Mouse (Mus musculus): ENCODE results near the gene 9230112D13Rik. TPM values are rescaled to one million over a fixed set of nuclear protein-coding genes. Genes with fewer than 3 reads are reported as not detected.

9230112D13Rik gene
- polyA plus RNA-seq, 1 experiment from 2014 or later, result not detected

- no peak for DNase-seq (ENCODE audit: low spot score)
- H3K27me3 ChIP-seq (replicated peaks; ENCODE audit: control insufficient read depth, insufficient read depth, low read length), result no peaks in the 10 kb centered on the region; the same call in 1 of the 2 replicates
- H3K4me2 ChIP-seq, result peak overlapping the region; percentile 1; the same call in 1 of the 2 replicates
- no peak overlapping the region for H3K27ac ChIP-seq (ENCODE audit: low read depth, low read length)
- no peaks in the 10 kb centered on the region for H3K9me3 ChIP-seq (ENCODE audit: control insufficient read depth, low read length)
- H3K36me3 ChIP-seq (ENCODE audit: control insufficient read depth, insufficient read depth, low read length), result no peaks in the 10 kb centered on the region
- WGBS, result 31% methylated on average over 4 of the region's 4 CpGs
- peaks cover 7% of the 10 kb centered on the region for H3K4me1 ChIP-seq (replicated peaks; ENCODE audit: control insufficient read depth, insufficient read depth, low read length)
- H3K9ac ChIP-seq (ENCODE audit: low read depth, low read length), result no peak overlapping the region
- H3K4me3 ChIP-seq (ENCODE audit: low read depth, low read length), result no peak overlapping the region
- ATAC-seq (replicated peaks; ENCODE audit: low FRiP score), result no peak
Observed at GRCm38 (mm10) chr14:34500309-34500708, 22.3 kb downstream of the 9230112D13Rik start.

GRCm38 (mm10) chr14:34499664-34500063 lies 22.9 kb downstream of the 9230112D13Rik start:
- 0 out of 2 replicates have a peak, but pooled peaks cover 3% of the 10 kb centered on the region for H3K4me1 ChIP-seq (replicated peaks; ENCODE audit: control insufficient read depth, insufficient read depth, low read length)
- H3K27me3 ChIP-seq (replicated peaks; ENCODE audit: control insufficient read depth, insufficient read depth, low read length), result no peaks in the 10 kb centered on the region
- no peak for DNase-seq (ENCODE audit: low spot score)
- 75% methylated on average over 4 of the region's 4 CpGs for WGBS
- no peak overlapping the region for H3K4me3 ChIP-seq (ENCODE audit: low read depth, low read length)
- H3K9me3 ChIP-seq (ENCODE audit: control insufficient read depth, low read length), result no peaks in the 10 kb centered on the region
- H3K4me2 ChIP-seq, result no peak overlapping the region
- ATAC-seq (replicated peaks; ENCODE audit: low FRiP score), result no peak
- no peak overlapping the region for H3K27ac ChIP-seq (ENCODE audit: low read depth, low read length)
- H3K9ac ChIP-seq (ENCODE audit: low read depth, low read length), result no peak overlapping the region
- H3K36me3 ChIP-seq (ENCODE audit: control insufficient read depth, insufficient read depth, low read length), result no peaks in the 10 kb centered on the region

- no peak overlapping the region; the same call in 1 of the 2 replicates for H3K4me2 ChIP-seq
- no peak overlapping the region for H3K9ac ChIP-seq (ENCODE audit: low read depth, low read length)
- WGBS, result 71% methylated on average over 3 of the region's 3 CpGs
- H3K9me3 ChIP-seq (ENCODE audit: control insufficient read depth, low read length), result no peaks in the 10 kb centered on the region
- ATAC-seq (replicated peaks; ENCODE audit: low FRiP score), result no peak
- H3K27ac ChIP-seq (ENCODE audit: low read depth, low read length), result no peak overlapping the region
- H3K36me3 ChIP-seq (ENCODE audit: control insufficient read depth, insufficient read depth, low read length), result no peaks in the 10 kb centered on the region
- H3K4me3 ChIP-seq (ENCODE audit: low read depth, low read length), result no peak overlapping the region
- no peaks in the 10 kb centered on the region for H3K27me3 ChIP-seq (replicated peaks; ENCODE audit: control insufficient read depth, insufficient read depth, low read length)
- DNase-seq (ENCODE audit: low spot score), result no peak
- 0 out of 2 replicates have a peak, but pooled peaks cover 3% of the 10 kb centered on the region for H3K4me1 ChIP-seq (replicated peaks; ENCODE audit: control insufficient read depth, insufficient read depth, low read length)
Observed at GRCm38 (mm10) chr14:34497346-34497745, 25.3 kb downstream of the 9230112D13Rik start.

- Histone ChIP-seq H3K4me2 (no peak overlapping the region), H3K9me3 (ENCODE audit: control insufficient read depth, low read length) (no peaks in the 10 kb centered on the region), H3K4me1 (replicated peaks; ENCODE audit: control insufficient read depth, insufficient read depth, low read length) (0 out of 2 replicates have a peak, but pooled peaks cover 3% of the 10 kb centered on the region), H3K27ac (ENCODE audit: low read depth, low read length) (no peak overlapping the region), H3K4me3 (ENCODE audit: low read depth, low read length) (no peak overlapping the region), H3K9ac (ENCODE audit: low read depth, low read length) (no peak overlapping the region), H3K36me3 (ENCODE audit: control insufficient read depth, insufficient read depth, low read length) (no peaks in the 10 kb centered on the region), H3K27me3 (replicated peaks; ENCODE audit: control insufficient read depth, insufficient read depth, low read length) (no peaks in the 10 kb centered on the region)
- WGBS, result 82% methylated on average over 3 of the region's 3 CpGs
- ATAC-seq (replicated peaks; ENCODE audit: low FRiP score) (no peak), DNase-seq (ENCODE audit: low spot score) (no peak)
Observed at GRCm38 (mm10) chr14:34493682-34494081, 28.9 kb downstream of the 9230112D13Rik start.

GRCm38 (mm10) chr14:34492688-34493087 lies 29.9 kb downstream of the 9230112D13Rik start:
- Histone ChIP-seq H3K4me1 (replicated peaks; ENCODE audit: control insufficient read depth, insufficient read depth, low read length) (0 out of 2 replicates have a peak, but pooled peaks cover 3% of the 10 kb centered on the region), H3K9ac (ENCODE audit: low read depth, low read length) (no peak overlapping the region), H3K27me3 (replicated peaks; ENCODE audit: control insufficient read depth, insufficient read depth, low read length) (no peaks in the 10 kb centered on the region), H3K27ac (ENCODE audit: low read depth, low read length) (no peak overlapping the region), H3K36me3 (ENCODE audit: control insufficient read depth, insufficient read depth, low read length) (no peaks in the 10 kb centered on the region), H3K9me3 (ENCODE audit: control insufficient read depth, low read length) (no peaks in the 10 kb centered on the region), H3K4me2 (no peak overlapping the region), H3K4me3 (ENCODE audit: low read depth, low read length) (no peak overlapping the region)
- ATAC-seq (replicated peaks; ENCODE audit: low FRiP score) (no peak), DNase-seq (ENCODE audit: low spot score) (no peak)
- WGBS, result 78% methylated on average over 2 of the region's 2 CpGs

GRCm38 (mm10) chr14:34490965-34491364 lies 31.6 kb downstream of the 9230112D13Rik start:
- Histone ChIP-seq H3K4me3 (ENCODE audit: low read depth, low read length) (no peak overlapping the region), H3K4me2 (no peak overlapping the region), H3K9ac (ENCODE audit: low read depth, low read length) (no peak overlapping the region), H3K9me3 (ENCODE audit: control insufficient read depth, low read length) (no peaks in the 10 kb centered on the region), H3K36me3 (ENCODE audit: control insufficient read depth, insufficient read depth, low read length) (no peaks in the 10 kb centered on the region), H3K27ac (ENCODE audit: low read depth, low read length) (no peak overlapping the region), H3K4me1 (replicated peaks; ENCODE audit: control insufficient read depth, insufficient read depth, low read length) (0 out of 2 replicates have a peak, but pooled peaks cover 3% of the 10 kb centered on the region), H3K27me3 (replicated peaks; ENCODE audit: control insufficient read depth, insufficient read depth, low read length) (no peaks in the 10 kb centered on the region)
- WGBS, result 62% methylated on average over 1 of the region's 1 CpGs
- DNase-seq (ENCODE audit: low spot score) (no peak), ATAC-seq (replicated peaks; ENCODE audit: low FRiP score) (no peak)

- no peak overlapping the region for H3K4me3 ChIP-seq (ENCODE audit: low read depth, low read length)
- WGBS, result 48% methylated on average over 2 of the region's 2 CpGs
- H3K36me3 ChIP-seq (ENCODE audit: control insufficient read depth, insufficient read depth, low read length), result no peaks in the 10 kb centered on the region
- no peaks in the 10 kb centered on the region for H3K4me1 ChIP-seq (replicated peaks; ENCODE audit: control insufficient read depth, insufficient read depth, low read length)
- no peak overlapping the region for H3K27ac ChIP-seq (ENCODE audit: low read depth, low read length)
- H3K27me3 ChIP-seq (replicated peaks; ENCODE audit: control insufficient read depth, insufficient read depth, low read length), result no peaks in the 10 kb centered on the region
- ATAC-seq (replicated peaks; ENCODE audit: low FRiP score) (no peak), DNase-seq (ENCODE audit: low spot score) (no peak)
- H3K4me2 ChIP-seq, result no peak overlapping the region
- H3K9ac ChIP-seq (ENCODE audit: low read depth, low read length), result no peak overlapping the region
- H3K9me3 ChIP-seq (ENCODE audit: control insufficient read depth, low read length), result no peaks in the 10 kb centered on the region
Observed at GRCm38 (mm10) chr14:34489928-34490327, 32.7 kb downstream of the 9230112D13Rik start.

- no peaks in the 10 kb centered on the region for H3K9me3 ChIP-seq (ENCODE audit: control insufficient read depth, low read length)
- H3K4me3 ChIP-seq (ENCODE audit: low read depth, low read length), result no peak overlapping the region
- ATAC-seq (replicated peaks; ENCODE audit: low FRiP score) (no peak), DNase-seq (ENCODE audit: low spot score) (no peak)
- H3K27ac ChIP-seq (ENCODE audit: low read depth, low read length), result no peak overlapping the region
- no peaks in the 10 kb centered on the region for H3K27me3 ChIP-seq (replicated peaks; ENCODE audit: control insufficient read depth, insufficient read depth, low read length)
- H3K4me2 ChIP-seq, result no peak overlapping the region
- H3K4me1 ChIP-seq (replicated peaks; ENCODE audit: control insufficient read depth, insufficient read depth, low read length), result no peaks in the 10 kb centered on the region
- no peak overlapping the region for H3K9ac ChIP-seq (ENCODE audit: low read depth, low read length)
- H3K36me3 ChIP-seq (ENCODE audit: control insufficient read depth, insufficient read depth, low read length), result no peaks in the 10 kb centered on the region
- 64% methylated on average over 8 of the region's 8 CpGs for WGBS
Observed at GRCm38 (mm10) chr14:34486169-34486568, 36.4 kb downstream of the 9230112D13Rik start.

- Histone ChIP-seq H3K36me3 (ENCODE audit: control insufficient read depth, insufficient read depth, low read length) (no peaks in the 10 kb centered on the region), H3K4me3 (ENCODE audit: low read depth, low read length) (no peak overlapping the region), H3K9ac (ENCODE audit: low read depth, low read length) (no peak overlapping the region), H3K27ac (ENCODE audit: low read depth, low read length) (no peak overlapping the region), H3K4me2 (no peak overlapping the region), H3K9me3 (ENCODE audit: control insufficient read depth, low read length) (no peaks in the 10 kb centered on the region), H3K27me3 (replicated peaks; ENCODE audit: control insufficient read depth, insufficient read depth, low read length) (no peaks in the 10 kb centered on the region), H3K4me1 (replicated peaks; ENCODE audit: control insufficient read depth, insufficient read depth, low read length) (no peaks in the 10 kb centered on the region)
- DNase-seq (ENCODE audit: low spot score) (no peak), ATAC-seq (replicated peaks; ENCODE audit: low FRiP score) (no peak)
- 72% methylated on average over 6 of the region's 6 CpGs for WGBS
Observed at GRCm38 (mm10) chr14:34483469-34484341, 38.9 kb downstream of the 9230112D13Rik start.

All from liver, embryonic 11.5 days (tissue).